Mouse (Mus musculus) liver (tissue): ENCODE results near the gene Ccdc106.
"Not testable (repeated sequence)": the region's sequence is repeated elsewhere in the genome, so short reads cannot be mapped to it uniquely, and the experiment has no call there.

Source experiments
- DNase-seq: peaks from one replicate; pipeline ENCODE4 v3.0.0-alpha.2; 2020; ENCODE audit warnings: mixed read lengths

Ccdc106 gene

GRCm38 (mm10) chr7:5020000-5020681, at the start of gene Ccdc106, which contains the start of gene Zfp865:
Gene Ccdc106 (plus strand): TSS chr7:5020553.
Gene Zfp865 (plus strand): TSS chr7:5020376.
- DNase-seq: peak; percentile 99

DNA sequence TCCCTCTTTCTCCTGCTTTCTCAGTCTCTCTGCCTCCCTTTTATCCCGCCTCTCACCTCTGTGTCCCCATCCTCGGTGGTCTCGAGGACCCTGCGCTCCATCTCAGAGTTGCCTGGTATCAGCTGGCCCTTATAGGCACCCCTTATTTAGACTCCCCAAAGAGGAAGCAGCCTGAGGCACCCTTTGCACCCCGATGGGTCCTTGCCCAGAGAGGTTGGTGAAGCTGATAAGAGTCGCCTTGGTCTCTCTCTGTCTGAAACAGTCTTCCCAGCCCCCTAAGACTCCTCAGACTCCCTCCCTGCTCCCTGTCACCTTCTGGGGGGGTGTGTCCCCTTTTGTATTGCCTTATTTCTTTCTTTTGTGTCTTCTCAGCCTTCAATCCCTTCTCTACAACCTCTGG, 49.3 kb upstream of the Ccdc106 start, which contains the start of gene Sbk3:
Gene Sbk3 (minus strand): TSS at position 101 of the 400 bp plus-strand sequence.
- no peak for DNase-seq

DNA sequence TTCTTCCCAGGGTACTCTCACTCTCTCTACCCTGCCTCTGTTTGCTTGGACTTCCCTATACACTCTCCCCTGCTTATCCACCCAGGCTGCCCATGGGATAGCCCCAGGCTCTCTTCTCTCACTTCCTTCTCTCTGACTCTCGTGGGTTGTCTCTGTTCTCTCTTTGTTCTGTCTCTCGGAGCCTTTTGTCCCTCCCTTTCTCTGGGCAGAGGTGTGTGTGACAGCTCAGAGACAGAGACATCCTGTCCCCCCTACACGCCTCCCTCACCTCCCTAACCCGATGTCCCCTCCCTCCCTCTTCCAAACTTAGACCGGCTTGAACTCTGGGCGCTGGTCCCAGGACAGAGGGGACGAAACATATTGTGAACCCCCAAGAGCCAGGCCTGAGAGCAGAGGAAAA, 48.6 kb upstream of the Ccdc106 start:
- no peak for DNase-seq

DNA sequence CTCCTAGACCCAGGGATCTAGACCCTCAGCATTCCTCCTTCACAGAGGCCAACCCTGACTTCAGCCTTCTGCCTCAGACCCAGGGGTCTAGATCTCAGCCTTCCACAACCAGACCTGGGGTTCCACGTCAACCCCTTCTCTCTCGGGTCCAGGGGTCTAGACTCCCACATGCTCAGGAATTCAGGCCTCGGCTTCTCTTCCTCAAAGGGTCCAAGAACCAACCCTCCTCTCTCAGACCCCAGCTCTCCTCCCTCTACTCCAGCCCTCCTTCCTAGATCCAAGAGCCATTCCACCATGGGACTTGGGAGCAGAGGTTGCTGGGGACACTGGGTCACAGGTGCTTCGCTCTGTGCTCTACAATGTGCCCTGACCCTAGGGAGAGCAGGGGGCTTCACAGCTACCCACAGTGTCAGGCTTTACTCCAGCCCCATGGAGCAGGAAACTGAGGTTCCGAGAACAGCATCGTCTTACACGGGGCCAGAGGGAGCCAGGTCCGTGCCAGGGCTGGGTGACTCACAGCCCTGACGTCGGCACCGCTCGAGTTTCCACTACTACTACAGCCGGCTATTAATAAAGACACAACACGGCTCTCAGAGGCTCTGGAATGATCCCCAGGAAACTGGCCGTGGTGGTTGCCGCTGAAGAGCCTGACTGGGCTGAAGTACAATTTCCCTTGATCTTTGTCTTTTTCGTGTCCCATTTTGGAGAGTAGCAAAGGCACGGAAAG, 47.9 kb upstream of the Ccdc106 start:
- no peak for DNase-seq

DNA sequence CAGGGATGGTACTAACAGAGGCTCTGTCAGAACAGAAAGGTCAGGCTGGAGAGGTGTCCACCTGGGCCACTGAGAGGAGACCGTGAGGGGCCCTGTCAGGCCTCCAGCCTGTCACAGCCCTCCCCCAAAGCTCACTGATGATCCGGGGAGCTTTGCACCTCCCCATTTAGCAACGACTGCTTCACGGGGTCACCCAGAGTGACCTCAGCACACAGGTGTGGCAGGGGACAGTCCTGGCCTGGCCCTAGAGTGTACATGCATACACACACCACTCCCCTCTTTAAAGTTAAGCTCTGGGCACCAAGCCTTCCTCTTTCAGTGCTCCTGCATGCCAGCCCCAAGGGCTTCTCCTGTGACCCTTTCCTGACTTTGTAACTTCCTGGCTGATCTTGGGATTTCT, 44.9 kb upstream of the Ccdc106 start:
- DNase-seq: no peak

GRCm38 (mm10) chr7:4976832-4977231, 43.5 kb upstream of the Ccdc106 start:
- no peak for DNase-seq

- no peak for DNase-seq
These were observed 32.1 kb upstream of the Ccdc106 start for GRCm38 (mm10) chr7:4988250-4988649.

DNA sequence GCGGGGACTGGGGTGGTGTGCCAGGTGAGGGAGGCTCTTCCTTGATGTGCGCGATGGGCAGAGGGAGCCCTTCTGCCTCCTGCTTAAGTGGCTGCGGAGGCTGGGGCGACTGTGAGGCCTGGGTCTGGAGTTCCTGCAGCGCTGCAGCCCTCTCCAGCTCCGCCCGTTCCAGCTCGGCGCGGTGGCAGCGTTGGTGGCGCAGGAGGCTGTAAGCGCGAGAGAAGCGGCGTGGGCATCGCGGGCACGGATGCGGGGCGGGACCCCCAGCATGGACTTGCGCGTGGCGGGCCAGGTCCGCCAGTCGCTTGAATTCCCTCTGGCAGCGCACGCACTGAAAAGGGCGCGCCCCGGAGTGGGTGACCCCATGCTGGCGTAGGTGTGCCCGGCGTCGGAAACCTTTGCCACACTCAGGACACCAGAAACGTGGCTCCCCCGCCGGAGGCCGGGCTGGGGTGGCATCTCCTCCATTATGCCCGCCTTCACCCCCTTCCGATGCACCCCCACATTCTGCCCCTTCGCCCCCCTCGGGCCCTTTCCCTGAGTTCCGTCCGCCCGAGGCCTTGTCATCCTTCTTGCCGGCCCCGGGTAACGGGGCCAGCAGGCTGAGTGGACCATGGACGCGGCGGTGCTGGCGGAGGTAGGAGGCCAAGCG, 26.9 kb upstream of the Ccdc106 start:
- no peak for DNase-seq

DNA sequence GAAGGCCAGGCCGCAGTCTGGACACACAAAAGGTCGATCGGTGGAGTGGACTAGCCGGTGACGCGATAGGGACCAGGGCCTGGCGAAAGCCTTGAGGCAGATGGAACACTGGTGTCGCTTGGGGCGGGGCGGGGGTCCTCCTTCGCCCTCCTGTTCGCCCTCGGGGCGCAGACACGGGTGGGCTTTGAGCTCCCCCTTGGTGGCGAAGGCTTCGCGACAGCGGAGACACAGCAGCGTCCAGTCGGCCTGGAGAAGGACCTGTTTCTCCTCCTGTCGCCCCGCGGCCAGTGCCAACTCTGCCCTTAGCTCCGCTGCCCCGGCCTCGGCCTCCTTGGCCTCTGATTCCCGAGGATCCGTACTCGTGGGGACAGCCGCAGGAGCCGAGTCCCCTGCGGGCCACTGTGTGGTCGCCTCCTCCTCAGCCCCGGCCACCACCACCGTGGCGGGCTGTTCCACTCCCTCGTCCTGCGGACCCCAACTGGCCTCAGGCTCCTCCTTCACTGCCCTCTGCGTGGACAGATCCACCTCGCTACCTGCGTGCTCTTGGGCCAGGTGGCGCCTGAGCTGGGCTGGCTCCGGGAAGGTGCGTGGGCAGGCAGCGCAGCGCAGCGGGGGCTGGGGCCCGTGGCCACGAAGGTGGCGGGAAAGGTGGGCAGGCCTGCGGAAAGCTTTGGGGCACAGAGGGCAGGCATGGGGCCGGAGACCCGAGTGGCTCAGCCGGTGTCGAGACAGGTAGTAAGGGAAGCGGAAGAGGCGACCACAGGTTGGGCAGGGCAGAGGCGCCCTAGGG, 26.2 kb upstream of the Ccdc106 start:
- no peak for DNase-seq

- no peak for DNase-seq
These were observed 24.9 kb upstream of the Ccdc106 start for GRCm38 (mm10) chr7:4995268-4996002.

DNA sequence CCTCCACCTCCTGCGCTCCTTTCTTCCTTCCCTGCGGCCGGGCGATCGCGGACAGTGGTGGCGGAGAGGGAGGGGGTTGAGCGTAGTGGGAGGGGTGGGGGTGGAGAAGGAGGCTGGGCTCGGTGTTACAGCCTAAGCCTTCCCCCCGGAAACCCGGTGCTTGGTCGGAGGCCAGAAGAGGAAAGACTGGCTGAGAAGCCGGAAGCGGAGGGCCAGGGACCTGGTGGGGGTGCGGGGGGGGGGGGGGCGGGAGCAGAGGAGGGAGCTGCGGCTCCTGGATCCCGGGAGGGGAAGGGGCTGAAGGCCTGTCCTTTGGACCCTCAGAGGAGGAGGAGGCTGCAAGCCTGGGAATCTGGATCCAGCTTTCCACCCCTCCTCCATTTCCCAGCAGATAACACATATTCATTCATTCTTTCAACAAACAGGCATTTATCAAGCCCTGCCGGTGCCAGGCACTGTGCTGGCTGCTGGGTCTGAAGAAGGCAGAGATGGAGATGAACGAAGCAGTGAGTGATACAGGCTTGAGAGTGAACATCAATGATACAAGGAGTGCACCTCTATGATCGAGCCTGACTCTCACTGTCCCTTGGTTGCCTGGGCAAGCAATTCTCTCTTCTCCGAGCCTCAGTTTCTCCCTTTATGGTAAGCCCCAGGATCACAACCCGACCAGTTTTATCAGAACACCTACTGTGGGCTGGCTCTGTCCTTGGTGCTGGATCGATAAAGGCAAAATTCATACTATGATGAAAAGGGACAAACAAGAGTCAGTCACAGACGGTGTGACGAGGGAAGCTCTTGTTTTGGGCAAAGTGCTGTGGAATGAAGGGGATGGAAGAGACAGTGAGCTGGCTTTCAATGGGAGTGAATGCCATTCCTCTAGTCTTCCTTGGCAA, 24.1 kb upstream of the Ccdc106 start, which contains the start of gene Zfp579:
Gene Zfp579 (minus strand): TSS at position 156 of the 893 bp plus-strand sequence.
- peak; percentile 81 for DNase-seq

- no peak for DNase-seq
These were observed 23.4 kb upstream of the Ccdc106 start for GRCm38 (mm10) chr7:4996934-4997333.

- DNase-seq: no peak
These were observed 20.5 kb upstream of the Ccdc106 start for GRCm38 (mm10) chr7:4999876-5000275.

GRCm38 (mm10) chr7:5002876-5003275, 17.5 kb upstream of the Ccdc106 start:
- DNase-seq: not testable (repeated sequence)

DNA sequence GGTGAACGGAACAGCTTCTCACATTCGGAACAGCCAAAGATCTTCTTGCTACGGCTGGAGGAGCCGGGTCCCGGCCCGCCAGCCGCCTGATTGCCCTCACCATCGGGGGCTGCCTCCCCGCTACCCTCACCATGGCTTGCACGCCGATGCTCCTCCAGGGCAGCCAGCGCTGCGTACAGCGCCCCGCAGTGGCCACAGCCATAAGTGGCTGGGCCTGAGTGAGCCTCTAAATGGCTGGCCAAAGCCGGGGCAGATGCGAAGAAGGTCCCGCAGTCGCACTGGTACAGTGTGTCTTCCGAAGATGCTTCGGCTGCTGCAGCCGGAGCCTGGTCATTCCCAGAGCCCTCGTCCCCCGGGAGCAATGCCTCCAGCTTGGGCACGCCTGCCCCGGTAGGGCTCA, 12.1 kb upstream of the Ccdc106 start:
- no peak for DNase-seq

DNA sequence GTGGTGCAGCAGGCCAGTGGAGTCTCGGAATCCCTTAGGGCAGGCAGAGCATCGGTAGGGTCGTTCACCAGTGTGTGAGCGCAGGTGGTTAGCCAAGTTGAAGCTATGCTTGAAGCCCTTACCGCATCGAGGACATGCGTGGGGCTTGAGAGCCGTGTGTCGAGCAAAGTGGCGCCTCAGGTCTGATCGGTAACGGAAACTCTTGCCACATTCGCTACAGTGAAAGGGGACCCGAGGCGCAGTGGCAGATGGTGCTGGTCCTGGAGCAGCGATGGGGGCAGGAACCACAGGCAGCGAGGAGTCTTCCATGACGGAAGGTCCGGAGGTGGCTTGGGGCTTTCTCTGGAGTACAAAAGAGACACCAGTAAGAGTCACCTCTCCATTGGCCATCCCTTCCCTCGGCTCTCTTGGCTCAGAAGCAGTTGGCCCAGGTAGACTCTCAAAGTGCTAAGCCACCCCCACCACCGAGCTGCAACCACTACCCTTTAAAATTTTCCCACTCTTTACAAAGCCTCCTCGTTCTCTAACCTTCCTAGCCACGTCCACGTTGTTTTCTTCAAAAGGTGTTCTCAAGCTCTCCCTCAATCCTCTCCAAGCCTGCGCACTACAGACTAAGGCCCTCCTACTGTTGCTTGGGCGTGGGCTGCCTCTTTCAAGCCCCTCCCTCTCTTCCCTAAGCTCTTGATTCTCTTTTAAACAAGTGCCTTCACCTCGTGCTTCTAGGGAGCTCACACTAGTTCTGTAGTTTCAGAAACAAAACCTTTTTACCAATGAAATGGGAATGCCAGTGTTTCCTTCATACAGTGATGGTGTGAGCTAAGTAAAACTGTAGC, 7.5 kb upstream of the Ccdc106 start:
- no peak for DNase-seq

DNA sequence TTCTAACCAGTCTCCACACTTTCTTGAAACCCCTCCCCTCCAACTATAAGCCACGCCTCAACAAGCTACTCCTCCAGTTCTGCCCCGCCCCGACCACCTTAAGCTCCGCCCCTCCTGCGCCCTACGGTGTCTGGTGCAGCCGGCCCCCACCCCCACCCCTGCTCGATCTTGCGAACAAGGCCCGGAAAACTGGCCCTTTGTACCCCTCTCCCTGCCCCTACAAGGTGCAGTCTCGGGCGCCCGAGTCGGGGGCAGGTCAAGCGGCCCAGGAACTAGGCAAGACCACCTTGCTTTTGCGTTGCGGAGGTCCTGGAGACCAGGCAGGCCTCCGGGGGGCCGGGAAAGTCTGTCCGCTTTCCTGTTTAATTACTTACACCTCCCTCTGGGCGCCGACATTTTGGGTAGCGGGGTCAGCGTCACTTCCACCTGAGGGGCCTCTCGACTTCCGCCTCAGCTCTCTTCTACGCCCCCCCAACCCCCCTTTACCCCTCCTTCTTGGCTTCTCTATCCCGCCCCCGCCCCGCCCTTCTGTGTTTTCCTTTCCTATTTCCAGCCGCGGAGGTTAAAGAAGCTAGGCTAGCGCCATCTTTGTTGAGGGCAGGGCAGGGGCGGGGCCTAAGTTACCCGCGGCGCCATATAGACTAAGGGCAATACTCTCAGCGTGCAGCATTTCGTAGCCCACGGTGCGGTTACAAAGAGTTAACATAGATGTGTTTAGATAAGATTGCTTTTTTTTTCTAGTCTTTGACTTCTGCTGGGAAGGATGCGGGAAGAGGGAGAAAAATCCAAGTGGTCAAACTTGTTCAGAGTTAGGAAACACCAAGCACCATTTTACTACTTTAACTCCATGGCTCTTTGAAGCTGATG, 5.9 kb upstream of the Ccdc106 start, which contains the start of the genes Zfp524 and Fiz1:
Gene Zfp524 (plus strand): TSS at position 165 of the 867 bp plus-strand sequence.
Gene Fiz1 (minus strand): TSS at position 447 of the 867 bp plus-strand sequence.
- peak; percentile 98 for DNase-seq

- DNase-seq: peak; percentile 94
These were observed 5.0 kb upstream of the Ccdc106 start, which contains the start of gene Gm44973 for GRCm38 (mm10) chr7:5015118-5016001. Gene Gm44973 (plus strand): TSS chr7:5015496.
